In the genomic region with DNA sequence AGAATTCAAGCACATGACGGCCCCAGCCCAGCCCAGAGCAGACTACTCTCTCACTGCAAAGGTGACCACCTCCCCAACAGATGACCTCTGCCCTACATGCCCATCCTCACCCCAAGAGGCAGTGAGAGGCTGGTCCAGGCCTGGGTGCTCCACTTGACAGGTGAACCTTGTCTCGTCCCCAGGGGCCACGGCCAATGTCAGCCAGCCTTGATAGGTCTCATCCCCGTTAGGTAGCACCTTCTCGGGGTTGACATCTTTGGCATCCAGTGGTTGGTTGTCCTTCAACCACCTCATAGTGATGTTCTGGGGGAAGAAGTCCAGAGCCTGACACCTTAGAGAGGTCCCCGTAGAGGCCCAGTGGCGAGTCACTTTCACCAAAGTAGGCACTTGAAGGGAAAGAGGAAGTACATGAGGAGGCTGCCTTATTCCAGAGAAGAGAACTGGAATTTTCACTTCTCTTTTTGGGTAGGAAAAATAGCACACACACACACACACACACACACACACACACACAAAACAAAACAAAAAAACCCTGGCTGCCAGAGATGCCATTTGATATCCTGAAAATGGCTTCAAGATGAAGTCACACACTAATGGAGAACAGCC, we compare ENCODE assay signal across 29 mouse cellular contexts. TPM values are rescaled to one million over a fixed set of nuclear protein-coding genes. Genes with fewer than 3 reads are reported as not detected.
DNase-seq lines count a peak whose midpoint lies in the region; ATAC-seq and TF ChIP-seq lines count a peak whose summit lies in the region.
"Had no signal": no experiment of that assay in that cellular context is flagged by ENCODE, and none has a peak within 500 bp of the region (broad histone marks: within the 10 kb centered on the region; RNA-seq: fewer than 3 reads in every experiment).

No protein-coding gene starts in this region.

- no peaks in the 10 kb centered on the region for H3K36me3 ChIP-seq in limb, embryonic 11.5 days (ENCODE audit: control insufficient read depth, insufficient read depth, low read length)
- no peaks in the 10 kb centered on the region for H3K36me3 ChIP-seq in limb, embryonic 10.5 days
- no peaks in the 10 kb centered on the region for H3K36me3 ChIP-seq in CH12.LX (replicated peaks in 1 of 2; ENCODE audit: control insufficient read depth in 1 of 2, insufficient read depth in 1 of 2, low read length in 1 of 2)
- H3K36me3 ChIP-seq in hindbrain, postnatal 0 days (ENCODE audit: insufficient read depth, low read length) = no peaks in the 10 kb centered on the region
- H3K36me3 ChIP-seq: heart, embryonic 15.5 days; kidney, embryonic 15.5 days had no signal

- no peak overlapping the region for H3K27ac ChIP-seq in limb, embryonic 11.5 days (replicated peaks; ENCODE audit: low read depth, low read length)
- no peak overlapping the region; the same call in 1 of the 2 replicates for H3K27ac ChIP-seq in limb, embryonic 10.5 days
- H3K27ac ChIP-seq in CH12.LX (ENCODE audit: insufficient read depth, low read depth) = no peak overlapping the region
- H3K27ac ChIP-seq in hindbrain, postnatal 0 days = no peak overlapping the region
- H3K27ac ChIP-seq: heart, embryonic 15.5 days; kidney, embryonic 15.5 days; stomach, postnatal 0 days had no signal

- WGBS in limb, embryonic 11.5 days = 94% methylated on average over 7 of the region's 7 CpGs
- WGBS in limb, embryonic 10.5 days = 93% methylated on average over 7 of the region's 7 CpGs
- WGBS in hindbrain, postnatal 0 days = 94% methylated on average over 7 of the region's 7 CpGs

- ATAC-seq in limb, embryonic 11.5 days (ENCODE audit: insufficient number of reproducible peaks, low FRiP score, low TSS enrichment, low read depth) = no peak
- peak; percentile 31 for ATAC-seq in common myeloid progenitor, adult 5-6 weeks (replicated peaks; ENCODE audit: low read depth, poor library complexity, severe bottlenecking)
- ATAC-seq in monocyte, adult 5-6 weeks (replicated peaks; ENCODE audit: insufficient number of reproducible peaks, low FRiP score, low TSS enrichment, poor library complexity, severe bottlenecking) = peak; percentile 45
- ATAC-seq in hindbrain, postnatal 0 days = no peak
- no peak for ATAC-seq in inflammation-experienced regulatory T-cells, adult 6 months
- ATAC-seq: activated CD4-positive, CD25-positive, alpha-beta regulatory T cell, adult 4 months; forebrain, postnatal 0 days; hindbrain, embryonic 16.5 days; midbrain, embryonic 16.5 days had no signal

- no peak for TF ChIP-seq RAD21 in CH12.LX (IDR thresholded peaks at IDR 0.05; ENCODE audit: low read depth, low read length)

- no peak overlapping the region for H3K4me3 ChIP-seq in limb, embryonic 11.5 days (ENCODE audit: low read depth, low read length)
- no peak overlapping the region for H3K4me3 ChIP-seq in limb, embryonic 10.5 days
- peak overlapping the region in 1 of 3 experiments; percentile 4 for H3K4me3 ChIP-seq in CH12.LX (replicated peaks in 1 of 3; ENCODE audit: low read depth in 2 of 3, low read length in 2 of 3, poor library complexity in 1 of 3)
- no peak overlapping the region for H3K4me3 ChIP-seq in hindbrain, postnatal 0 days (ENCODE audit: low read length)
- H3K4me3 ChIP-seq: heart, embryonic 15.5 days; kidney, embryonic 15.5 days had no signal

- no peak overlapping the region for H3K9ac ChIP-seq in limb, embryonic 11.5 days (ENCODE audit: low read length)
- no peak overlapping the region for H3K9ac ChIP-seq in CH12.LX (ENCODE audit: insufficient read depth, low read depth)
- H3K9ac ChIP-seq in hindbrain, postnatal 0 days (replicated peaks; ENCODE audit: low read length) = no peak overlapping the region
- H3K9ac ChIP-seq: forebrain, postnatal 0 days; heart, embryonic 15.5 days; kidney, embryonic 15.5 days had no signal

- peaks cover 16% of the 10 kb centered on the region for H3K4me1 ChIP-seq in limb, embryonic 11.5 days (ENCODE audit: control insufficient read depth, insufficient read depth, low read length)
- H3K4me1 ChIP-seq in limb, embryonic 10.5 days = peaks cover 33% of the 10 kb centered on the region
- H3K4me1 ChIP-seq in CH12.LX (ENCODE audit: control insufficient read depth in 1 of 2, insufficient read depth in 2 of 2) = peaks cover 12 to 74% of the 10 kb centered on the region in 2 experiments
- no peaks in the 10 kb centered on the region for H3K4me1 ChIP-seq in hindbrain, postnatal 0 days (ENCODE audit: insufficient read depth, low read length)

- H3K9me3 ChIP-seq in limb, embryonic 11.5 days (ENCODE audit: control insufficient read depth, low read length) = no peaks in the 10 kb centered on the region
- no peaks in the 10 kb centered on the region for H3K9me3 ChIP-seq in limb, embryonic 10.5 days (replicated peaks)
- no peaks in the 10 kb centered on the region for H3K9me3 ChIP-seq in CH12.LX (replicated peaks; ENCODE audit: low read length)
- H3K9me3 ChIP-seq in hindbrain, postnatal 0 days (ENCODE audit: low read length) = no peaks in the 10 kb centered on the region
- H3K9me3 ChIP-seq: heart, embryonic 15.5 days; kidney, embryonic 15.5 days had no signal

- dilution Hi-C loops in CH12.LX (cut with MboI; ENCODE audit: extremely low pct_ligation_motif_present, extremely low pct_unique_long_range_greater_than_20kb, low sequenced_read_pairs) = no loop called here

- no peak for TF ChIP-seq POLR2A in CH12.LX (IDR thresholded peaks at IDR 0.05; ENCODE audit: low read depth, low read length)

- H3K27me3 ChIP-seq in limb, embryonic 11.5 days (ENCODE audit: control insufficient read depth, insufficient read depth, low read length) = no peaks in the 10 kb centered on the region
- H3K27me3 ChIP-seq in limb, embryonic 10.5 days (ENCODE audit: low read depth, poor library complexity, severe bottlenecking) = no peaks in the 10 kb centered on the region
- H3K27me3 ChIP-seq in CH12.LX (replicated peaks) = no peaks in the 10 kb centered on the region
- H3K27me3 ChIP-seq in hindbrain, postnatal 0 days (ENCODE audit: insufficient read depth, low read length) = no peaks in the 10 kb centered on the region
- H3K27me3 ChIP-seq: heart, embryonic 15.5 days; kidney, embryonic 15.5 days had no signal

- H3K4me2 ChIP-seq in limb, embryonic 11.5 days (ENCODE audit: low read depth, severe bottlenecking) = no peak overlapping the region
- H3K4me2 ChIP-seq in CH12.LX (ENCODE audit: insufficient read depth, low read depth, poor library complexity, severe bottlenecking) = no peak overlapping the region
- no peak overlapping the region for H3K4me2 ChIP-seq in hindbrain, postnatal 0 days (ENCODE audit: low read depth, low read length)
- H3K4me2 ChIP-seq: heart, embryonic 15.5 days; kidney, embryonic 15.5 days had no signal

- peak; percentile 17 for DNase-seq in limb, embryonic 11.5 days (ENCODE audit: low spot score)
- no peak for DNase-seq in limb, embryonic 10.5 days (ENCODE audit: low spot score)
- peak; percentile 55 for DNase-seq in CH12.LX (ENCODE audit: extremely low read depth)
- no peak for DNase-seq in hindbrain, postnatal 0 days (ENCODE audit: low spot score)
- DNase-seq: adrenal gland, postnatal 14 days; B cell, adult 2 months; cerebellum, adult 9-10 months; forebrain, postnatal 0 days; gastrocnemius, postnatal 25 days; kidney, adult 11 months; kidney, postnatal 4 days; lung, adult 2 months; lung, postnatal 14 days had no signal

- no peak for TF ChIP-seq CTCF in CH12.LX (conservative IDR thresholded peaks at IDR 0.05 in 1 of 2, IDR thresholded peaks at IDR 0.05 in 1 of 2; ENCODE audit: low read depth in 2 of 2, low read length in 2 of 2)
- no peak for TF ChIP-seq CTCF in hindbrain, postnatal 0 days (IDR thresholded peaks at IDR 0.05; ENCODE audit: low read depth)

- peak; percentile 95 for TF ChIP-seq EP300 in CH12.LX (IDR thresholded peaks at IDR 0.05; ENCODE audit: low read length)

- no peaks in the 10 kb centered on the region for H3K79me2 ChIP-seq in CH12.LX (replicated peaks; ENCODE audit: control insufficient read depth, extremely low read depth, insufficient read depth, poor library complexity, severe bottlenecking)

- in situ Hi-C loops in CH12.LX (cut with MboI; ENCODE audit: low pct_ligation_motif_present, low pct_unique_long_range_greater_than_20kb, low sequenced_read_pairs) = no loop called here

RNA-seq across cellular contexts. Expression of gene Hfe, which starts 4.8 kb away (rescaled TPM):
- 2.1 and 3.7 TPM in 2 replicates for polyA plus RNA-seq in limb, embryonic 11.5 days (2014; fragmentation: Nextera tagmentation; extraction: Ambion mirVana)
- polyA plus RNA-seq in limb, embryonic 10.5 days (2016; fragmentation: Nextera tagmentation; extraction: Ambion mirVana) = 1.6 and 2.0 TPM in 2 replicates
- total RNA-seq in CH12.LX (2012; rRNA removed) (0.08 and 0.50 TPM in 2 replicates), CH12.LX (2014; rRNA removed) (0.16 and 0.39 TPM in 2 replicates)
- 0.67 and 1.0 TPM in 2 replicates for polyA plus RNA-seq in CH12.LX (2012; ENCODE audit: insufficient read length, low read depth)
- 3.6 and 4.3 TPM in 2 replicates for total RNA-seq in common myeloid progenitor, adult 5-6 weeks (2017)
- total RNA-seq in monocyte, adult 5-6 weeks (2017) = 90.6 to 170 TPM (median 150 TPM) in 3 replicates
- total RNA-seq in hindbrain, postnatal 0 days (2014; rRNA removed) = 3.2 and 11.1 TPM in 2 replicates
- 7.9 and 8.6 TPM in 2 replicates for polyA plus RNA-seq in hindbrain, postnatal 0 days (2015; fragmentation: Nextera tagmentation; extraction: Ambion mirVana)
- 1 to 10 TPM in 1 of 3 experiments, under 1 TPM in 1, not detected in 1; 0.32 to 1.7 TPM for polyA plus RNA-seq in inflammation-experienced regulatory T-cells, adult 6 months (2017; shearing (Covaris generic))

RNA-seq across cellular contexts. Expression of gene Hist1h4c, which starts 7.6 kb away (rescaled TPM):
- polyA plus RNA-seq in limb, embryonic 11.5 days (2014; fragmentation: Nextera tagmentation; extraction: Ambion mirVana) = 6.6 and 7.9 TPM in 2 replicates
- polyA plus RNA-seq in limb, embryonic 10.5 days (2016; fragmentation: Nextera tagmentation; extraction: Ambion mirVana) = 6.4 and 6.5 TPM in 2 replicates
- 1,176 and 1,374 TPM in 2 replicates for total RNA-seq in CH12.LX (2012; rRNA removed)
- 3.9 and 6.9 TPM in 2 replicates for total RNA-seq in CH12.LX (2014; rRNA removed)
- polyA plus RNA-seq in CH12.LX (2012; ENCODE audit: insufficient read length, low read depth) = 0.76 and 1.2 TPM in 2 replicates
- 434 and 555 TPM in 2 replicates for total RNA-seq in common myeloid progenitor, adult 5-6 weeks (2017)
- 82.1 to 150 TPM (median 93.5 TPM) in 3 replicates for total RNA-seq in monocyte, adult 5-6 weeks (2017)
- total RNA-seq in hindbrain, postnatal 0 days (2014; rRNA removed) = 1,149 and 1,400 TPM in 2 replicates
- polyA plus RNA-seq in hindbrain, postnatal 0 days (2015; fragmentation: Nextera tagmentation; extraction: Ambion mirVana) = 4.0 and 4.6 TPM in 2 replicates
- 1 to 10 TPM; 2.1 to 9.3 (median 4.2) TPM for polyA plus RNA-seq in inflammation-experienced regulatory T-cells, adult 6 months (2017; shearing (Covaris generic))

RNA-seq across cellular contexts. Expression of gene Hist1h1t, which starts 10.2 kb away (rescaled TPM):
- 0.28 TPM in 1 of 2 replicates, not detected in the other for polyA plus RNA-seq in limb, embryonic 11.5 days (2014; fragmentation: Nextera tagmentation; extraction: Ambion mirVana)
- 0.26 TPM in 1 of 2 replicates, not detected in the other for polyA plus RNA-seq in limb, embryonic 10.5 days (2016; fragmentation: Nextera tagmentation; extraction: Ambion mirVana)
- total RNA-seq in CH12.LX (2012; rRNA removed) (0.38 and 0.76 TPM in 2 replicates), CH12.LX (2014; rRNA removed) (not detected in 2 replicates)
- not detected in 2 replicates for polyA plus RNA-seq in CH12.LX (2012; ENCODE audit: insufficient read length, low read depth)
- 0.55 and 3.1 TPM in 2 replicates for total RNA-seq in common myeloid progenitor, adult 5-6 weeks (2017)
- total RNA-seq in monocyte, adult 5-6 weeks (2017) = not detected in 3 replicates
- 1.1 and 1.6 TPM in 2 replicates for total RNA-seq in hindbrain, postnatal 0 days (2014; rRNA removed)
- not detected in 2 replicates for polyA plus RNA-seq in hindbrain, postnatal 0 days (2015; fragmentation: Nextera tagmentation; extraction: Ambion mirVana)
- not detected for polyA plus RNA-seq in inflammation-experienced regulatory T-cells, adult 6 months (2017; shearing (Covaris generic))
- total RNA-seq: gastrocnemius, postnatal 25 days; hematopoietic stem cell, adult 5-6 weeks; left cerebral cortex, postnatal 25 days; liver, adult 2 months had no signal
- polyA plus RNA-seq: activated CD4-positive, CD25-positive, alpha-beta regulatory T cell, adult 4 months; brain, embryonic 14.5 days; forebrain, postnatal 0 days; hindbrain, embryonic 16.5 days; kidney, embryonic 15.5 days; liver, adult 2 months; lung, adult 2 months; midbrain, embryonic 16.5 days; neural tube, embryonic 14.5 days; stomach, postnatal 0 days; thymus, postnatal 0 days; urinary bladder, adult 2 months had no signal

RNA-seq across cellular contexts. Expression of gene Hist1h2bc, which starts 21.9 kb away (rescaled TPM):
- 19.9 and 21.1 TPM in 2 replicates for polyA plus RNA-seq in limb, embryonic 11.5 days (2014; fragmentation: Nextera tagmentation; extraction: Ambion mirVana)
- polyA plus RNA-seq in limb, embryonic 10.5 days (2016; fragmentation: Nextera tagmentation; extraction: Ambion mirVana) = 16.9 and 17.0 TPM in 2 replicates
- total RNA-seq in CH12.LX (2012; rRNA removed) = 436 and 456 TPM in 2 replicates
- total RNA-seq in CH12.LX (2014; rRNA removed) = 16.1 and 17.4 TPM in 2 replicates
- 1.1 and 2.2 TPM in 2 replicates for polyA plus RNA-seq in CH12.LX (2012; ENCODE audit: insufficient read length, low read depth)
- 224 and 276 TPM in 2 replicates for total RNA-seq in common myeloid progenitor, adult 5-6 weeks (2017)
- 28.7 to 101 TPM (median 49.7 TPM) in 3 replicates for total RNA-seq in monocyte, adult 5-6 weeks (2017)
- total RNA-seq in hindbrain, postnatal 0 days (2014; rRNA removed) = 189 and 295 TPM in 2 replicates
- 36.1 and 46.1 TPM in 2 replicates for polyA plus RNA-seq in hindbrain, postnatal 0 days (2015; fragmentation: Nextera tagmentation; extraction: Ambion mirVana)
- polyA plus RNA-seq in inflammation-experienced regulatory T-cells, adult 6 months (2017; shearing (Covaris generic)) = 1 to 10 TPM in 2 of 3 experiments, under 1 TPM in 1; 0.52 to 3.6 (median 3.3) TPM

RNA-seq across cellular contexts. Expression of gene Hist1h2ac, which starts 22.1 kb away (rescaled TPM):
- polyA plus RNA-seq in limb, embryonic 11.5 days (2014; fragmentation: Nextera tagmentation; extraction: Ambion mirVana) = 0.96 and 1.0 TPM in 2 replicates
- polyA plus RNA-seq in limb, embryonic 10.5 days (2016; fragmentation: Nextera tagmentation; extraction: Ambion mirVana) = 0.60 and 0.98 TPM in 2 replicates
- total RNA-seq in CH12.LX (2012; rRNA removed) = 114 and 122 TPM in 2 replicates
- total RNA-seq in CH12.LX (2014; rRNA removed) = 0.96 and 0.97 TPM in 2 replicates
- 0.14 TPM in 1 of 2 replicates, not detected in the other for polyA plus RNA-seq in CH12.LX (2012; ENCODE audit: insufficient read length, low read depth)
- total RNA-seq in common myeloid progenitor, adult 5-6 weeks (2017) = 114 and 119 TPM in 2 replicates
- total RNA-seq in monocyte, adult 5-6 weeks (2017) = 5.0 to 8.9 TPM (median 8.3 TPM) in 3 replicates
- 63.3 and 98.5 TPM in 2 replicates for total RNA-seq in hindbrain, postnatal 0 days (2014; rRNA removed)
- 0.30 and 0.38 TPM in 2 replicates for polyA plus RNA-seq in hindbrain, postnatal 0 days (2015; fragmentation: Nextera tagmentation; extraction: Ambion mirVana)
- under 1 TPM; 0.43 to 0.47 (median 0.47) TPM for polyA plus RNA-seq in inflammation-experienced regulatory T-cells, adult 6 months (2017; shearing (Covaris generic))

Comparison
In these comparisons a context has a peak if more than half of its experiments do, and no peak if none do; other contexts are left out.
1. DNase-seq: peak in limb, embryonic 11.5 days (single experiment) and CH12.LX (single experiment); none in limb, embryonic 10.5 days (single experiment) and hindbrain, postnatal 0 days (single experiment).
2. ATAC-seq: peak in common myeloid progenitor, adult 5-6 weeks (single experiment) and monocyte, adult 5-6 weeks (single experiment); none in limb, embryonic 11.5 days (single experiment), hindbrain, postnatal 0 days (single experiment) and inflammation-experienced regulatory T-cells, adult 6 months (single experiment).